Mouse (Mus musculus) cortical plate, adult 2 months (tissue): ENCODE results near the gene Wdtc1.

ENCODE experiments used
- CTCF ChIP-seq: fragments of 200-500 bp; IDR thresholded peaks from 2 replicates; pipeline ENCODE4 v1.5.1; 2011; ENCODE audit warnings: mild to moderate bottlenecking, control low read depth, low read length; ENCODE audit not compliant: insufficient read depth; ENCODE audit errors: extremely low read depth
- POLR2A ChIP-seq: fragments of 200-500 bp; IDR thresholded peaks from 2 replicates; pipeline ENCODE4 v1.6.1; 2011; ENCODE audit warnings: mild to moderate bottlenecking, low read length, control low read depth; ENCODE audit not compliant: insufficient read depth; ENCODE audit errors: extremely low read depth

DNA sequence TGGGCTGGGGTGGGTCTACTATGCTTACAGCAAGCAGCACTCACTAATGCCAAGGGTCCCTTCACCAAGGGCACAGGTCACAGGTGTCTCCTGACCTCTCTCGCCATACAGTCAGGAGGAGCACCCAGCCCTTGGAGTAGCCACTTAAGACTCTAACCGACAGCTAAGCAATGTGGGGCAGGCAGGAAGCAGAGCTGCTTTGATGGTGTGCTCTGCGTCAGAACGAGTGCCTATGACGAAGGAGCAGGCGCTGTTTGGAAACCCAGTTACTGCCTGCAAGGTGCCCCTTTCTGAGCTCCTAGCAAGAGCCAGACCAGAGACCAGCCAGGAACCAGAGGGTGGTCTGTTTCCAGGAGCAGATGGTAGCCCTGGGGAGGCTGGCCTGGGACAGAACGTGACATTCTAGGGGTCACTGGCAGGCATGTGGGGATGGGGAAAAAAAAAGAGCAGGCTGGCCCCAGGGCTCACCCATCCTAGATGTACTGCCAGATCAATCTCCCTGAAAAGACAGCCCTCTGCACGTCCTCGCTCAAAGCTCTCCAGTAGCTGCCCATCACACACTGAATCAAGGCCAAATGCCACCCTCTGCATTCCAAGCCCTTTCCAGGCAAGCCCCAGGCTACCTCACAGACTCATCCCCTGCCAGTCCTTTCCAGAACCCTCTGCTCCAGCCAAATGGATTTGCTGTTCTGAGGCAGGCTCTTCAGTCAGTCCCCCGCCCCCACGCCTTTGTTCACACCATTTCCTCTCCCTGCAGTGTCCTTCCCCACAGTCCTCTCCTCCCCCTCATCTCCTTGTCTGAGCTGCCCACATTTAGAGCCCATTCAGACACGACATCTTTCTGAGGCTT, 54.5 kb downstream of the Wdtc1 start:
- TF ChIP-seq POLR2A (0 out of 2 replicates have a peak, but pooled peaks have one; percentile 22), CTCF (no peak)
